Mouse (Mus musculus) gastrocnemius, adult 2 months (tissue): ENCODE results near the gene Olfr99. TPM values are rescaled to one million over a fixed set of nuclear protein-coding genes. Genes with fewer than 3 reads are reported as not detected.

Source experiments
- DNase-seq: peaks from one replicate; pipeline ENCODE4 v3.0.0; 2022
- H3K27ac ChIP-seq: fragments of 200-600 bp; 2 replicates; pipeline ENCODE4 v1.8.1; 2022; ENCODE audit warnings: mild to moderate bottlenecking
- H3K4me3 ChIP-seq: fragments of 200-600 bp; 2 replicates; pipeline ENCODE4 v1.8.1; 2022; ENCODE audit warnings: mild to moderate bottlenecking, moderate library complexity
- CTCF ChIP-seq: fragments of 200-600 bp; IDR thresholded peaks from 2 replicates; pipeline ENCODE4 v1.8.1; 2022; ENCODE audit warnings: antibody characterized with exemption, mild to moderate bottlenecking, moderate library complexity
- intact Hi-C: fragments of 180-260 bp; cut with DNase I; formaldehyde crosslinking; loops from one replicate; pipeline ENCODE4 v1.15.1; 2025
- long read RNA-seq, 2 experiments: library from polyadenylated mRNA; stranded (forward); transcript quantifications; one replicate each; pipeline ENCODE4 v2.0.0; 2021
- total RNA-seq, 2 experiments: library from RNA; stranded (reverse); gene quantifications; 2 replicates each; pipeline ENCODE4 v1.2.3; 2021

The Olfr99 gene
- total RNA-seq = not detected
- long read RNA-seq, experiment 1 = 0 reads
- long read RNA-seq, experiment 2 = 0 reads

- intact Hi-C loops = no loop called here
- no peak within 1 kb of the TSS for H3K27ac ChIP-seq
- no peak within 1 kb of the TSS for H3K4me3 ChIP-seq
- no peak for DNase-seq
- TF ChIP-seq CTCF = no peak
These were observed at the start of gene Olfr99 for GRCm38 (mm10) chr17:37283360-37283759. Olfr99 (minus strand) TSS chr17:37283460.

GRCm38 (mm10) chr17:37316954-37317353 is 33.7 kb upstream of the Olfr99 start, which contains the start of gene Olfr102:
Olfr102 (minus strand) TSS chr17:37317054.
- no peak for DNase-seq
- no peak within 1 kb of the TSS for H3K27ac ChIP-seq
- TF ChIP-seq CTCF = no peak
- H3K4me3 ChIP-seq = no peak within 1 kb of the TSS
- intact Hi-C loops = no loop called here

- intact Hi-C loops = no loop called here
- no peak for TF ChIP-seq CTCF
- no peak overlapping the region for H3K27ac ChIP-seq
- H3K4me3 ChIP-seq = no peak overlapping the region
- no peak for DNase-seq
These were observed 27.0 kb upstream of the Olfr99 start for GRCm38 (mm10) chr17:37310146-37310699.

- Histone ChIP-seq H3K4me3 (no peak overlapping the region), H3K27ac (no peak overlapping the region)
- no peak; the same call in 1 of the 2 replicates for TF ChIP-seq CTCF
- no peak for DNase-seq
- intact Hi-C loops = no loop called here
These were observed 25.2 kb upstream of the Olfr99 start for GRCm38 (mm10) chr17:37308483-37308882.

- Histone ChIP-seq H3K4me3 (no peak within 1 kb of the TSS), H3K27ac (no peak within 1 kb of the TSS)
- intact Hi-C loops = no loop called here
- no peak for DNase-seq
- TF ChIP-seq CTCF = no peak
These were observed 21.0 kb upstream of the Olfr99 start, which contains the start of gene Olfr101 for GRCm38 (mm10) chr17:37304213-37304612. Olfr101 (minus strand) TSS chr17:37304313.

- H3K27ac ChIP-seq = no peak overlapping the region
These were observed 2.9 kb downstream of the Olfr99 start for GRCm38 (mm10) chr17:37280331-37280730.

GRCm38 (mm10) chr17:37276573-37276972 is 6.7 kb downstream of the Olfr99 start:
- intact Hi-C loops = no loop called here
- Histone ChIP-seq H3K27ac (no peak overlapping the region), H3K4me3 (no peak overlapping the region)
- DNase-seq = no peak
- no peak for TF ChIP-seq CTCF

More at GRCm38 (mm10) chr17:37280331-37280730, 2.9 kb downstream of the Olfr99 start:
- DNase-seq = peak; percentile 16
- intact Hi-C loops = no loop called here
- H3K4me3 ChIP-seq = no peak overlapping the region
- TF ChIP-seq CTCF = no peak

GRCm38 (mm10) chr17:37275626-37276248 is 7.5 kb downstream of the Olfr99 start:
- no peak overlapping the region for H3K27ac ChIP-seq
- TF ChIP-seq CTCF = no peak
- intact Hi-C loops = no loop called here
- no peak for DNase-seq
- H3K4me3 ChIP-seq = no peak overlapping the region

- no peak for TF ChIP-seq CTCF
- Histone ChIP-seq H3K4me3 (peak overlapping the region; percentile 88), H3K27ac (peak overlapping the region; percentile 86)
- intact Hi-C loops = no loop called here
- DNase-seq = peak; percentile 71
These were observed 12.6 kb downstream of the Olfr99 start for GRCm38 (mm10) chr17:37270702-37271092.

GRCm38 (mm10) chr17:37270058-37270701 is 13.1 kb downstream of the Olfr99 start, which contains the start of gene H2-M3:
H2-M3 (plus strand) TSS chr17:37270220.
- H3K27ac ChIP-seq = peak within 1 kb of the TSS; percentile 86
- peak; percentile 82 for DNase-seq
- intact Hi-C loops = no loop called here
- no peak for TF ChIP-seq CTCF
- H3K4me3 ChIP-seq = peak within 1 kb of the TSS; percentile 88

- peak; percentile 23 for DNase-seq
- no peak for TF ChIP-seq CTCF
- H3K27ac ChIP-seq = no peak within 1 kb of the TSS
- intact Hi-C loops = no loop called here
- no peak within 1 kb of the TSS for H3K4me3 ChIP-seq
These were observed 19.6 kb downstream of the Olfr99 start, which contains the start of gene Olfr98 for GRCm38 (mm10) chr17:37263626-37264025. Olfr98 (minus strand) TSS chr17:37263749.

GRCm38 (mm10) chr17:37250544-37250943 is 32.7 kb downstream of the Olfr99 start:
- Histone ChIP-seq H3K4me3 (no peak overlapping the region), H3K27ac (no peak overlapping the region)
- DNase-seq = no peak
- intact Hi-C loops = no loop called here
- peak; percentile 46 for TF ChIP-seq CTCF

GRCm38 (mm10) chr17:37249460-37249859 is 33.8 kb downstream of the Olfr99 start:
- no peak overlapping the region for H3K27ac ChIP-seq
- DNase-seq = no peak
- TF ChIP-seq CTCF = no peak
- no peak overlapping the region for H3K4me3 ChIP-seq
- intact Hi-C loops = no loop called here
